Mouse (Mus musculus) embryo, embryonic 11 days (tissue): Measurements from ENCODE around the gene Fat4.

Source experiments
- DNase-seq: peaks from one replicate; pipeline ENCODE4 v3.0.0-alpha.2; 2015

Fat4 gene

GRCm38 (mm10) chr3:38907676-38908425 is 21.1 kb downstream of the Fat4 start:
- DNase-seq = peak; percentile 28

- DNase-seq = no peak
Measured at GRCm38 (mm10) chr3:38908426-38909111, 21.8 kb downstream of the Fat4 start.

- DNase-seq = peak; percentile 32
Measured at GRCm38 (mm10) chr3:38912768-38913487, 26.2 kb downstream of the Fat4 start.

GRCm38 (mm10) chr3:38913488-38914105 is 26.9 kb downstream of the Fat4 start:
- DNase-seq = peak; percentile 19

GRCm38 (mm10) chr3:38918926-38919325 is 32.2 kb downstream of the Fat4 start:
- DNase-seq = no peak

- no peak for DNase-seq
Measured at GRCm38 (mm10) chr3:38921031-38921430, 34.3 kb downstream of the Fat4 start.

GRCm38 (mm10) chr3:38923251-38923686 is 36.5 kb downstream of the Fat4 start:
- no peak for DNase-seq

GRCm38 (mm10) chr3:38928076-38928686 is 41.4 kb downstream of the Fat4 start:
- no peak for DNase-seq

- DNase-seq = no peak
Measured at GRCm38 (mm10) chr3:38928751-38929150, 42.0 kb downstream of the Fat4 start.

- no peak for DNase-seq
Measured at GRCm38 (mm10) chr3:38934780-38935179, 48.0 kb downstream of the Fat4 start.

GRCm38 (mm10) chr3:38936485-38936884 is 49.7 kb downstream of the Fat4 start:
- no peak for DNase-seq

GRCm38 (mm10) chr3:38937159-38937558 is 50.4 kb downstream of the Fat4 start:
- no peak for DNase-seq

GRCm38 (mm10) chr3:38938136-38938535 is 51.4 kb downstream of the Fat4 start:
- DNase-seq = no peak

GRCm38 (mm10) chr3:38939573-38939972 is 52.8 kb downstream of the Fat4 start:
- DNase-seq = peak; percentile 51

GRCm38 (mm10) chr3:38940327-38940726 is 53.6 kb downstream of the Fat4 start:
- DNase-seq = no peak

- no peak for DNase-seq
Measured at GRCm38 (mm10) chr3:38945157-38945556, 58.4 kb downstream of the Fat4 start.

- DNase-seq = no peak
Measured at GRCm38 (mm10) chr3:38947706-38948105, 61.0 kb downstream of the Fat4 start.

- DNase-seq = no peak
Measured at GRCm38 (mm10) chr3:38952602-38953001, 65.9 kb downstream of the Fat4 start.

GRCm38 (mm10) chr3:38954196-38954595 is 67.5 kb downstream of the Fat4 start:
- no peak for DNase-seq

- DNase-seq = no peak
Measured at GRCm38 (mm10) chr3:38956012-38956648, 69.4 kb downstream of the Fat4 start.

- DNase-seq = no peak
Measured at GRCm38 (mm10) chr3:38957186-38957585, 70.4 kb downstream of the Fat4 start.

GRCm38 (mm10) chr3:38962328-38962727 is 75.6 kb downstream of the Fat4 start:
- no peak for DNase-seq
